Mouse (Mus musculus): ENCODE measurements around the gene Col11a2. TPM values are rescaled to one million over a fixed set of nuclear protein-coding genes. Genes with fewer than 3 reads are reported as not detected.
A peak's percentile ranks its signal among the peaks of the same experiment; 100 is the strongest.
"Not testable (repeated sequence)": the region's sequence is repeated elsewhere in the genome, so short reads cannot be mapped to it uniquely, and the experiment has no call there.

Gene Col11a2
- polyA plus RNA-seq, 1 experiment from 2014 or later = 1.3 TPM

DNA sequence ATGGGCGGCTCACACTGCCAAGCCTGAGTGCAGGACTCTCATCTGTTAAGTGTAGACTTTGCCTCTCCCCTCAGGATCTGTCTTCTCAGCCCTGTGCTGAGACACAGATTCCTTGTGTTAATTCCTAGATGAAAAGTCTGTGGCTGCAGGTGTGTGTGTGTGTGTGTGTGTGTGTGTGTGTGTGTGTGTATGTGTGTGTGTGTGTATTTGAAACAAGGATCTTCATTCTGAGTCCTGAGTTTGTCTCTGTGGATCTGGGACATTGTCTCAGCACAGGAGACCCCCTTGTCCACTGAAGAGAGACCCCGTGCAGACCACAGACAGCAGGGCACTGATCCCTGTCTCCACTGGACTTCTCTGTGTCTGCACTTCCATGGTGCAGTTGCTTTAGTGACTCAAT is 38.4 kb upstream of the Col11a2 start:
- not testable (repeated sequence) for H3K4me3 ChIP-seq (ENCODE audit: low read depth, low read length); DNase-seq (ENCODE audit: low spot score); H3K27me3 ChIP-seq (ENCODE audit: control insufficient read depth, insufficient read depth, low read length); H3K9me3 ChIP-seq (ENCODE audit: control insufficient read depth, low read length); ATAC-seq (replicated peaks; ENCODE audit: low FRiP score); H3K36me3 ChIP-seq (ENCODE audit: control insufficient read depth, insufficient read depth, low read length); H3K4me2 ChIP-seq (ENCODE audit: low read depth, low read length, severe bottlenecking); H3K4me1 ChIP-seq (replicated peaks; ENCODE audit: control insufficient read depth, insufficient read depth, low read length); H3K27ac ChIP-seq (ENCODE audit: low read depth, low read length); H3K9ac ChIP-seq (ENCODE audit: low read length)
- WGBS = 58% methylated on average over 2 of the region's 2 CpGs

DNA sequence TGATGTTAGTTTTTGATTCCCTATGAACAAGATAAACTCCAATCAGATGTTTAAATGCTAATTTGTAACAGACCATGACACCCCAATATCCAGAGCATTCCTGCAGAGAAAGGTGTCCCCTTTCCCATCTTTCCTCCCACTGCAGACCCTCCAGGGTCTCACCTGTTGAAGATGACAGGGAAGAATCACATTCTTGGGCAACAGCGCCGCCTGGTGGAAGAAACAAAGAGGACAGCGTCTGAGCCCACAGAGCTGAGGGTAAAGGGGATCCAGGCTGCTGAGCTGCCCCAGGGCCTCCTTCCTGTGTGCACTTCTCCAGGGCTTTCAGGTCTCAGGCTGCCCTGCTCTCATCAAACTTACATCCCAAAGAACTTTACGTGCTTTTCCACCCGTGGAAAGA is 35.8 kb upstream of the Col11a2 start:
- H3K27ac ChIP-seq (ENCODE audit: low read depth, low read length) = no peak overlapping the region
- 7% methylated on average over 5 of the region's 5 CpGs for WGBS

DNA sequence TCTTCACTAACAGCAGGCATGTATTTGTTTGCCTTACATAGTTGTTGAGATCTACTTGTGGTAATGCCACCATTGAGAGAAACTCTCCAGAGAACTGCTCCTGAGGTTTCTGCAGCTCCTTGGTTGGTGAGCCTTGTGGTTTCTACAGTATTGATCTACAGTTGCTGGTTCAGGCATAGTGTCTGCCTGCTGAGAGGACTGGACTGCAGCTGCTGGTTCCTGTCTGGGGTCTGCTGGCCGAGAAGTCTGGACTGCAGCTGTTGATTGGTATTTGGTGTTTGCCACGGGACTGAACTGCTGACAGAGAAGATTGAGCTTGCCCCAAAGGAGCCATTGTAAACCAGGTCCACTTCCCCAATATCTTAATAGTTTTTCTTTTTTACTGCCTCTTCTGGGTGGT is 32.7 kb upstream of the Col11a2 start:
- WGBS = 57% methylated on average over 2 of the region's 2 CpGs
- H3K27ac ChIP-seq (ENCODE audit: low read depth, low read length) = no peak overlapping the region
- no peak overlapping the region for H3K4me2 ChIP-seq (ENCODE audit: low read depth, low read length, severe bottlenecking)
- no peaks in the 10 kb centered on the region for H3K4me1 ChIP-seq (replicated peaks; ENCODE audit: control insufficient read depth, insufficient read depth, low read length)
- no peak overlapping the region for H3K9ac ChIP-seq (ENCODE audit: low read length)
- DNase-seq (ENCODE audit: low spot score) (no peak), ATAC-seq (replicated peaks; ENCODE audit: low FRiP score) (no peak)
- H3K9me3 ChIP-seq (ENCODE audit: control insufficient read depth, low read length) = no peaks in the 10 kb centered on the region
- no peaks in the 10 kb centered on the region for H3K27me3 ChIP-seq (ENCODE audit: control insufficient read depth, insufficient read depth, low read length)
- H3K36me3 ChIP-seq (ENCODE audit: control insufficient read depth, insufficient read depth, low read length) = no peaks in the 10 kb centered on the region
- no peak overlapping the region for H3K4me3 ChIP-seq (ENCODE audit: low read depth, low read length)

More for the DNA sequence above, 35.8 kb upstream of the Col11a2 start:
- ATAC-seq (replicated peaks; ENCODE audit: low FRiP score) (no peak), DNase-seq (ENCODE audit: low spot score) (peak; percentile 81)
- no peaks in the 10 kb centered on the region for H3K36me3 ChIP-seq (ENCODE audit: control insufficient read depth, insufficient read depth, low read length)
- H3K9me3 ChIP-seq (ENCODE audit: control insufficient read depth, low read length) = no peaks in the 10 kb centered on the region
- peaks cover 2% of the 10 kb centered on the region; the same call in 1 of the 2 replicates for H3K4me1 ChIP-seq (replicated peaks; ENCODE audit: control insufficient read depth, insufficient read depth, low read length)
- no peak overlapping the region for H3K9ac ChIP-seq (ENCODE audit: low read length)
- peaks cover 8% of the 10 kb centered on the region; the same call in 1 of the 2 replicates for H3K27me3 ChIP-seq (ENCODE audit: control insufficient read depth, insufficient read depth, low read length)
- no peak overlapping the region for H3K4me2 ChIP-seq (ENCODE audit: low read depth, low read length, severe bottlenecking)
- H3K4me3 ChIP-seq (ENCODE audit: low read depth, low read length) = no peak overlapping the region

DNA sequence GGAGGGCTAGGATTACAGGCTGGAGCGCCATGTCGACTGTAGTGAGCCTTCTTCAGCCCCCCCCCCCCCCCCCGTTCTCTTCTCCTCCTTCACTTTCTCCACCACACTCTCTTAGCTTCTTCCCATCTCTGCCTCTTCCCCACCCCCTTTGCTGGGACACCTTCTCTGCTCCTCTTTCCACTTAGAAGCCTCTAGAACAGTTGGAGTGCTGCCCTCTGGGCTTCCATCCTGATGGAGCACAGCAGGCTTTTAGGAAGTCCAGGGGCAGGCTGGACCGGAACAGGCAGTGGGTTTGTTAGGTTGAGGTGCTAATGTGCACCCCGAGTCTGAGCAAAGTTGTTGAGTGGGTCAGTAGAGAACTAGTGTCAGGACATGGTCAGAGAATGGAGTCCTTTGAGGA is 29.1 kb upstream of the Col11a2 start:
- Histone ChIP-seq H3K36me3 (ENCODE audit: control insufficient read depth, insufficient read depth, low read length) (no peaks in the 10 kb centered on the region; the same call in 1 of the 2 replicates), H3K4me1 (replicated peaks; ENCODE audit: control insufficient read depth, insufficient read depth, low read length) (no peaks in the 10 kb centered on the region), H3K4me3 (ENCODE audit: low read depth, low read length) (no peak overlapping the region), H3K27ac (ENCODE audit: low read depth, low read length) (no peak overlapping the region), H3K4me2 (ENCODE audit: low read depth, low read length, severe bottlenecking) (no peak overlapping the region), H3K9ac (ENCODE audit: low read length) (no peak overlapping the region), H3K27me3 (ENCODE audit: control insufficient read depth, insufficient read depth, low read length) (no peaks in the 10 kb centered on the region), H3K9me3 (ENCODE audit: control insufficient read depth, low read length) (no peaks in the 10 kb centered on the region)
- 87% methylated on average over 5 of the region's 5 CpGs for WGBS
- no peak for ATAC-seq (replicated peaks; ENCODE audit: low FRiP score)
- peak; percentile 15 for DNase-seq (ENCODE audit: low spot score)

DNA sequence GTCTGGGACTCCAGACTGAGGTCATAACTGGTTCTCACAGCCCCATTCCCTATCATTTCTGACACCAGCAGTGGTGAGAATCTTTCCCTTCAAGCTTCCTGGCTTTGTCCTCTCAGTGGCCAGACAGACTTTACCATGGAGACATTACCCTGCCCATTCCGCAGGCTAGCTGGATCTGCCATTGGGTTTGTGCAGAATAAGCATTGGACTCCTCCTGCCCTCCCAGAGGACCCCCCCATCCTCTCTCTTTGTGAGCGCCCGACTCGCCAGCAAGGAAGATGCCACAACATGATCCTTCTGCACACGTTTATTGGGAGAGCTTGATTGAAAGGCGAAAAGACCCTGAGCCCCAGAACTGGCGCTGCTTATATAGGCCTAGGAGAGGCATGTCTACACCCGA is 25.8 kb upstream of the Col11a2 start:
- Histone ChIP-seq H3K27me3 (ENCODE audit: control insufficient read depth, insufficient read depth, low read length) (no peaks in the 10 kb centered on the region), H3K4me2 (ENCODE audit: low read depth, low read length, severe bottlenecking) (no peak overlapping the region), H3K9ac (ENCODE audit: low read length) (no peak overlapping the region), H3K9me3 (ENCODE audit: control insufficient read depth, low read length) (no peaks in the 10 kb centered on the region), H3K4me3 (ENCODE audit: low read depth, low read length) (no peak overlapping the region), H3K36me3 (ENCODE audit: control insufficient read depth, insufficient read depth, low read length) (no peaks in the 10 kb centered on the region; the same call in 1 of the 2 replicates), H3K4me1 (replicated peaks; ENCODE audit: control insufficient read depth, insufficient read depth, low read length) (no peaks in the 10 kb centered on the region), H3K27ac (ENCODE audit: low read depth, low read length) (no peak overlapping the region)
- WGBS = 92% methylated on average over 8 of the region's 8 CpGs
- DNase-seq (ENCODE audit: low spot score) (no peak), ATAC-seq (replicated peaks; ENCODE audit: low FRiP score) (no peak)

DNA sequence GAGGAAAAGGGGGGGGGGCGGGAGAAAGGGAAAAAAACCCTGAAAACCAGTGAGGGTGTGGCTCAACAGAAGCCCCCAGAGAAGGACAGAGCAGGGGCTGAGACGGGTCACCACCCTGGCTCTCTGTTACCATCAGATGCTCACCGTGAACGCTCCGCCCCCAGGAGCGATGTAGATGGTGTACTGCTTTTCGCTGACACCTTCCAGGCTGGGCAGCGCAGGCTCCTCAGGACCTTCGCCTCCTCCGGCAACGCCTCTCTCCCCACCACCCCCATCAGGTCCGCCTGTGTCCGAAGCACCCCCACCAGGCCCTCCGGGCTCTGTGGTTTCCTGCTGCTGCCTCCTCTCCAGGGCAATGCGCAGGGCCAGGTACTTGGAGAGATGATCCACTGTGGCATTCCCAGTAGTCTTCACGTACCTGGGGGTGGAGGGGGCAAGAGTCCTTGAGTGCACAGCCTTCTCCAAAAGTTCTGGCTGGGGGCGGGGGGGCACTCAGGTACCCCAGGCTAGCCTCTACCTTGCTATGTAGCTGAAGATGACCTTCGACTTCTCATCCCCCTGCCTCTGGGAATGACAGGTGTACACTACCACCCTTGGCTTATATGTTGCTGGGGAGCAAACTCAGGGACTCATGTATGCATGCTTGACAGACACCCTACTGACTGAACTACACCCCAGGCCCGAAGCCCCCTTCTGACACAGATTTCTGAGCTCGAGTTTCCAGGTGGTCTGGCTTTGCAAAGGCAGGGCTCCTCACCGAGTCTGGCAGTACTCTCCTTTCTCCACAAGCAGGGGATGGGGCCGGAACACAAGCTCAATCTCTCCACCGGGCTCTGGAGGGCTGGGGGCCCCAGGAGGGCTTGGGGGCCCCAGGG is 17.5 kb upstream of the Col11a2 start:
- Histone ChIP-seq H3K9me3 (ENCODE audit: control insufficient read depth, low read length) (peaks cover 6% of the 10 kb centered on the region; the same call in 1 of the 2 replicates), H3K4me3 (ENCODE audit: low read depth, low read length) (no peak overlapping the region), H3K36me3 (ENCODE audit: control insufficient read depth, insufficient read depth, low read length) (peaks cover 22% of the 10 kb centered on the region), H3K27me3 (ENCODE audit: control insufficient read depth, insufficient read depth, low read length) (no peaks in the 10 kb centered on the region), H3K4me2 (ENCODE audit: low read depth, low read length, severe bottlenecking) (no peak overlapping the region), H3K27ac (ENCODE audit: low read depth, low read length) (no peak overlapping the region), H3K4me1 (replicated peaks; ENCODE audit: control insufficient read depth, insufficient read depth, low read length) (peaks cover 17% of the 10 kb centered on the region), H3K9ac (ENCODE audit: low read length) (no peak overlapping the region)
- 96% methylated on average over 23 of the region's 23 CpGs for WGBS
- DNase-seq (ENCODE audit: low spot score) (peak; percentile 54), ATAC-seq (replicated peaks; ENCODE audit: low FRiP score) (no peak)

DNA sequence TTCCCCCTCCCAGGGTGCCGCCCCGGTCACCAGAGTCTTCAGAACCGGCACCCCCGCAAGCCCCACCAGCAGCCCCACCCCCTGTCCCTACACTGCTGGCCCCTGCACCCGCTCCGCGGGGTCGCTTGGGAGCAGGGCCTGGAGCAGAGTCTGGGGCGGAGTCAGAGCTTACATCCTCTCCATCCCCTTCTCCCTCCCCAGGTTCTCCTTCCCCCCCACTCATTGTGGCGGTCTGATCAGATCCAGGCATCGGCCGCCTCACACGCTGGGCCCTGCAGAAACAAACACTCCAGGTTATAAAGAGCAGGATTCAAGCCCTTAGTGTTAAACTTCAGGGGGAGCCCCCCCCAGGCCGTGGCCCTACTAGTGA is 16.8 kb upstream of the Col11a2 start:
- WGBS = 94% methylated on average over 14 of the region's 14 CpGs
- Histone ChIP-seq H3K36me3 (ENCODE audit: control insufficient read depth, insufficient read depth, low read length) (peaks cover 22% of the 10 kb centered on the region), H3K27ac (ENCODE audit: low read depth, low read length) (no peak overlapping the region), H3K9ac (ENCODE audit: low read length) (no peak overlapping the region), H3K9me3 (ENCODE audit: control insufficient read depth, low read length) (peaks cover 6% of the 10 kb centered on the region; the same call in 1 of the 2 replicates), H3K27me3 (ENCODE audit: control insufficient read depth, insufficient read depth, low read length) (no peaks in the 10 kb centered on the region), H3K4me3 (ENCODE audit: low read depth, low read length) (no peak overlapping the region), H3K4me2 (ENCODE audit: low read depth, low read length, severe bottlenecking) (no peak overlapping the region), H3K4me1 (replicated peaks; ENCODE audit: control insufficient read depth, insufficient read depth, low read length) (peaks cover 19% of the 10 kb centered on the region)
- peak; percentile 55 for DNase-seq (ENCODE audit: low spot score)
- ATAC-seq (replicated peaks; ENCODE audit: low FRiP score) = no peak

DNA sequence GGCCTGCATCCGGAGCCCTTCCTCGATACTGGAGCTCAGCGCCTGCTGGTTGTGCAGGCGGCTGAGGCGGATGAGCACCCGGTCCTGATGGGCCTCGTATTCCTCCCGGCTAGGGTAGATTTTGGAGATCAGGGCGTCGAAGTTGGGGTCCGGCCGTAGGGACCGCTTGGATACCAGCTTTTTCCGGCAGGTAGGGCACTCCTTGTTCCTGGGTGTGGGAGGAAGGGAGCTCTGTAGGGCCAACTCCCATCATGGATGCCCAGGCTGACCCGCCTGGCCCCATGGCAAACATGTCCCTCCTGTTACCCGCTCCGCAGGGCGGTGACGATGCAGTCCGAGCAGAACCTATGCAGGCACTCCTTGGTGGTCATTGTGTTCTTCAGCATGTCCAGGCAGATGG is 16.2 kb upstream of the Col11a2 start:
- DNase-seq (ENCODE audit: low spot score) (peak; percentile 56), ATAC-seq (replicated peaks; ENCODE audit: low FRiP score) (no peak)
- peaks cover 22% of the 10 kb centered on the region for H3K36me3 ChIP-seq (ENCODE audit: control insufficient read depth, insufficient read depth, low read length)
- H3K27me3 ChIP-seq (ENCODE audit: control insufficient read depth, insufficient read depth, low read length) = no peaks in the 10 kb centered on the region
- peaks cover 20% of the 10 kb centered on the region for H3K4me1 ChIP-seq (replicated peaks; ENCODE audit: control insufficient read depth, insufficient read depth, low read length)
- no peak overlapping the region for H3K4me3 ChIP-seq (ENCODE audit: low read depth, low read length)
- H3K27ac ChIP-seq (ENCODE audit: low read depth, low read length) = no peak overlapping the region
- no peak overlapping the region for H3K4me2 ChIP-seq (ENCODE audit: low read depth, low read length, severe bottlenecking)
- WGBS = 96% methylated on average over 20 of the region's 20 CpGs
- peaks cover 6% of the 10 kb centered on the region; the same call in 1 of the 2 replicates for H3K9me3 ChIP-seq (ENCODE audit: control insufficient read depth, low read length)
- no peak overlapping the region for H3K9ac ChIP-seq (ENCODE audit: low read length)

DNA sequence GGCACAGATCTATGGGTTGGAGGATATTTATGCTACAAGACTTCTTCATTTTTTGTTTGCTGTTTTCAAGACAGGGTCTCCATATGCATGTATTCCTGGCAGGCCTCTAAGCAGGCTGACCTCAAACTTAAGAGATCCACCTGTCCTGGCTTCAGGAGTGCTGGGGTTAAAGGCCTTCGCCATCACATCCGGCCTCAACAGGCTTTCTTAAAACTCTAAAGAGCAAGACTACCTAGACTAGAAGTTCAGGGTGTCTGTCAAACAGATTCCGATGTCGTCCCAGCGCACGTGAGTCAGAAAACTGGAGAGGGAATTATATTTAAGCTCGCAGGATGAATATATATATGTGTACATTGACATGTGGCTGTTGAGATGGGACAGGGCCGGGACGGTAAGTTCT is 15.6 kb upstream of the Col11a2 start:
- peaks cover 6% of the 10 kb centered on the region; the same call in 1 of the 2 replicates for H3K9me3 ChIP-seq (ENCODE audit: control insufficient read depth, low read length)
- peak overlapping the region; percentile 99 for H3K27ac ChIP-seq (ENCODE audit: low read depth, low read length)
- peak overlapping the region; percentile 86 for H3K4me2 ChIP-seq (ENCODE audit: low read depth, low read length, severe bottlenecking)
- H3K27me3 ChIP-seq (ENCODE audit: control insufficient read depth, insufficient read depth, low read length) = no peaks in the 10 kb centered on the region
- WGBS = 68% methylated on average over 9 of the region's 9 CpGs
- DNase-seq (ENCODE audit: low spot score) = no peak
- peak overlapping the region; percentile 95; the same call in 1 of the 2 replicates for H3K9ac ChIP-seq (ENCODE audit: low read length)
- ATAC-seq (replicated peaks; ENCODE audit: low FRiP score) = no peak
- H3K4me1 ChIP-seq (replicated peaks; ENCODE audit: control insufficient read depth, insufficient read depth, low read length) = peaks cover 26% of the 10 kb centered on the region
- H3K4me3 ChIP-seq (ENCODE audit: low read depth, low read length) = peak overlapping the region; percentile 92
- H3K36me3 ChIP-seq (ENCODE audit: control insufficient read depth, insufficient read depth, low read length) = peaks cover 23% of the 10 kb centered on the region
